Mouse (Mus musculus): ENCODE results near the gene Rwdd2a.

Gene Rwdd2a

DNA sequence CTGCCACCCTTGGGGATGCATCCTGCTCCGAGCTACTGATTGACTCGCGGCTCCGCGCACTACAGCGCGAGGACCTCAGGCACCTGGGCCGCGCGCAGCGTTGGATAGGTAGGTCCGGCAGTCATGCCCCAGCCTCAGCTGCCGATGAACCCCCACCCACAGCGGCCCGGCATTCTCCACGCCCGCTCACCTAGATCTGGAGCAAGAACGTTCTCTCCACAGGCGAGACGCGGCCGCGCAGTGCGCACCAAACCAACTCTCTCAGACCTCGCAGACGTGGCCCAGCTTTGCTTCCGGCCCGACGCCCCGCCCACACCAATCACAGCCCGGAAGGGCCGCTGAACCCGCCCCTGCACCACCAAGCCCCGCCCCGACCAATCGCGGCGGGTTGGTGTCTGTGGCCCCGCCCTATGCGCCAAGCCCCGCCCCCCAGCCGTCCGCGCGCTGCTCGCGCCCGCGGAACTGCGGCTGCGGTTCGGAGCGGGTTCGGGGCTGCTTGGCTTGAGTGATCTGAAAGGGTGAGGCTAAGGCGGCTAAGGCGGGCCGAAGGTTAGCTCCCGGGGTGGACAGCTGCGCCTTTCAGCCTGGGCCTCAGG is at the start of gene Rwdd2a, which contains the start of gene Pgm3:
Rwdd2a (plus strand) TSS at position 452 of the 596 bp plus-strand sequence.
Pgm3 (minus strand) TSS at position 303 of the 596 bp plus-strand sequence.
- peak; percentile 97 for DNase-seq (ENCODE audit: low spot score in 2 of 2)

DNA sequence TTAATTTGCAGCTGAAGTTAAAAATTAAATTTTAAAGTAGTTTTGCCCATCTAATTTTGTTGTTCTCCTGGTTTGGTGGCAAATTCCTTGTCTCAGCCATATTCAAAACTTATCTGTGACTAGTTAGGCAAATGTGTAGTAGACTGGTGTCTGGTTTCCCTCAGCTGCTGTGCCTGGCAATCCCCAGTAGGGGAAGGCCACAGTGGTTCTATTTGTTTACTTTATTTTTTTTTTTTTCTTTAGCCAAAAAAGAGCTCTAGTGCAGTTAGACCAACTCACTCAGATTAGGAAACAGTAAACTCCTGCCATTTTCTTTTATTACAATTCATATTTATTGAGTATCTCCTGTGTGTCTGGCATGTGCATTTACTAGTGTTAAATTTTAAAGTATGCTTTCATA is 49.5 kb upstream of the Rwdd2a start:
- DNase-seq (ENCODE audit: low spot score in 2 of 2) = no peak

- DNase-seq (ENCODE audit: low spot score in 2 of 2) = no peak
Measured at GRCm38 (mm10) chr9:86525600-86525999, 46.2 kb upstream of the Rwdd2a start.

DNA sequence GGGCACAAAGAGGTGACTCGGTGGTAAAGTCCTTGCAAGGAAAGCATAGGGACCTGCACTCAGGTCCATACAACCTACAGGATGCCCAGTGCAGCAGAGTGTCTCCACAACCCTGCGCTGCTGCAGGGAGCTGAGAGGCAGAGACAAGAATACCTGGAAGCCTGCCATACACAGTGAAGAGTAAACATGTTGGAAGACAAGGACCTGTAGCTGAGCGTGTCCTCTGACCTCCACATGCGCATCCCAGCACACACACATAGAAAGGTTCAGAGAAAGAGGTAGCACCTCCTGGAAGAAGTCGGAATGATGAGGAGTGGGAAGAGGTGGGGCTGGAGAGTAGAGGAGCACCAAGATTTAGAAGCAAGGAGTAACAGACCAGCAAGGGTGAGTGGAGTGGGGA is 37.7 kb upstream of the Rwdd2a start:
- DNase-seq (ENCODE audit: low spot score in 2 of 2) = no peak

DNA sequence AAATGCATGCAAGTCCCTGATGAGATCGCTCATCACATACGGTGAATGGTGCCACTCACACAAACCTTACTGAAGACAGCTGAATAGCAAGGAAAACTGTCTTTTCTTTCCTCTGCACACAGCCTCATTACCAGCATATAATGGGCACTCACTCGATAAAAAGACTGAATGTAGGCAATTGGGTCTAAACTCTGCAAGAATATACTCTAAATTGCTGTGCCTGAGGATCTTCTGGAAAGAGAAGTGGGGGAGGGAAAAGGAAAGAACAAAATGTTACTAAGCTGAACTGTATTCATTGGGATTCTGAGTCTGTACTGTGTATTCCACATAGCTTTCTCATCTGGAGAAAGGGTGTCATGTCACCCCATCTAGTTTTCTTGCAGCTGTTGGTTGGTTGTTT is 28.3 kb upstream of the Rwdd2a start:
- DNase-seq (ENCODE audit: low spot score in 2 of 2) = no peak

DNA sequence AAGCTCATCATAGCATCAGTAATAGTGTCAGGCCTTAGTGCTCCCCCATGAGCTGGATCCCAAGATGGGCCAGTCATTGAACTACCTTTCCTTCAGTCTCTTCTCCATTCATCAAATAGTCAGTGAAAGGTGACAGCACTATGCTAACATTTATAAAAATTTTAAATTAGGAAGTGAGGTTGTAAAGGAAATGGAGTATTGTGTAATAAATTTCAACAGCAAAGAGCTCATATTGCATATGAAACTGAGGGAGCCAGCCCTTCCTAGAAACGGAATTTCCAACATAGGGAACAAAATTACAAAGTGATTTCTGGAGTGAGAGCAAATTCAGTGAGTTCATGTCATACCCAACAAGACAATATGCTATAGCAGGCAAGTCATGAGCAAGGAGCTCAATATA is 27.2 kb upstream of the Rwdd2a start:
- DNase-seq (ENCODE audit: low spot score in 2 of 2) = no peak

DNA sequence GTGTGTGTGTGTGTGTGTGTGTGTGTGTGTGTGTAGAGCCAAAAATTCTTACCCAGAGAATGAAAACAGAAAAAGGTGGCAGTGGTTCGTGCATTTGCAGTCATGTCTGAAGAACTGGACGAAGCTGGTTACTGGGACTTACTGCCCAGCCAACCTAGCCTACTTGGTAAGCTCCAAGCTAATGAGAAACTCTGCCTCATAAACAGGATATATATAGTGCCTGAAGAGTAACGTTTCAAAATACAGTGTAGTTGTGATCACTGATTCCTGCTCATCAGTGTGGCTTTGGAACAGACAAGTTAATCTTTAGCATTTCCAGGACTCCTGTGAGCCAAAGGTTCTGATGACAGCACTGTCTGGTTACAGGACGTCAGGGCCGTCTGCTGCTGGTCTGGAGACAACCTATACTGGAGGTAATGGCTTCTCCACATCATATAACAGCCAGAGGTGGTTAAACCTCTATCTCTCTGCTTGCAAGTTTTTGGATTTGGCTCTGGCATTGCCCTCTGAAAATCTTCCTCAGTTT is 22.1 kb upstream of the Rwdd2a start:
- DNase-seq (ENCODE audit: low spot score in 2 of 2) = no peak

DNA sequence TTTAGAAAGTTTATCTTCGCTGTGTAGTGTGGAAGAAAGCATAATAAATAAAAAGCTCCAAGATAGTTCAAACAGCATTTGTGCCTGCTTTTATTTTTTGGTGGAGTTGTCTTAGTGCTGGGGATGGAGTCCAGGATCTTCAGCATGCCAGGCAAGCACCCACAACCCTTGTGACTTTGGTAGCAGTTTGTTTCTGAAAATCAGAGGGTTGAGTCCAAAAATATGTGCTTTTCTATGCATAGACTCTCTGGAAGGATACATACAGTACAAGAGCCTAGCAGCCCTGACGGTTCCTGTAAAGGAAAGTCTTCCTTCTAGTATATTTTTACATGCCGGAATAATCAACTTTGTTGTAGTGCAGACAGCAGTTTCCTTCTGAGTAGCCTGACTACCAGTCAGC is 21.1 kb upstream of the Rwdd2a start:
- no peak for DNase-seq (ENCODE audit: low spot score in 2 of 2)

DNA sequence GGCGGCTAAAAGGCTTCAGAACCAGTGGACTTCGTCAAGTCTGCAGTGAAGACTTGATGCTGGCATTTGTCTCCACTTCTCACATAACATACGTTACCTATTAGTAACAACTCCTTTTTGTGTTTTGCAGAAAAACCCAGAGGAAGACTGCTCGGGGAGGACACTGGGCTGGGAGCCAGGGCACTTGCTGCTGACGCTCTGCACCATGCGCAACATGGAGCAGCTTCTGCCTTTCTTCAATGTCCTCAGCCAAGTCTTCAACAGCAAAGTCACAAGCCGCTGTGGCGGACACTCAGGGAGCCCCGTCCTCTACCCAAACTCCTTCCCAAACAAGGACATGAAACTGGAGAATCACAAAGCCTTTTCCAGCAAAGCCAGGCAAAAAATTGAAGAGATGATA is 17.9 kb upstream of the Rwdd2a start:
- DNase-seq (ENCODE audit: low spot score in 2 of 2) = no peak

DNA sequence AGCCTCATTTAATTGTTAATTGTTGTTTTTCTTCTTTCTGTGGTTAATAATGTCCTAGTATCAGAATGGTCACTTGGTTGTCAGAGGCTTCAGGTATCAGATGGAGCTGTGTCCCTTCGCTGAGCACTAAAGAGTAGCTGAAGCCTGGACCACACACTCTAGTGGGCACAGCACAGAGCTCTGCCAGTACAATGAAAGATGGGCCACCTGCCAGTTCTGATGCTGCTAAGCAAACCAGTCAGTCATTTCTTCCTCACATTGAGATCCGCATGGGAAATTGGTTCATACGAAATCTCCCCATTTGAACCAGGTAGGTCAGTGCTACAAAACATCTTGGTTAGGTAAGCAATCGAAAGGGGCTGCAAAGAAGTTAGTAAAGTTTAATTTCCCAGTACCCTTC is 17.1 kb upstream of the Rwdd2a start:
- DNase-seq (ENCODE audit: low spot score in 2 of 2) = no peak

DNA sequence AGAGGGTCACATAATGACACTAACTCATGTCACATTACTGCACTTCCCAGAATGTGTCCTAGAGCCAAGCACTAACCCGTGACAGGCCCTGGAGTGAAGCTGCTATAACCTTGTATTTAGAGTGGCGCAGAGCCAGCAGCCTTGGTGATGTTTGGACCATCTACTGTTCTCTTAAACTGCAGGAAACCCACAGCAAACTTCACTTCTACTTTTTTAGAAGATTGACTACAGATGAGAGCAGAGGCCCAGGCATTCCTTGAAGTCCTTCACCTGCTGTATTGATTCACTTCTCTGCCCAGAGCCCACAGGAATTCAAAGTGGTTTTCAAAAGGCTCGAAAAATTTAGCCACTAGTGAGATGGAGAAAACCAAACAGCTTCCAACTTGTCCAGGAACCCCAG is 11.2 kb upstream of the Rwdd2a start:
- DNase-seq (ENCODE audit: low spot score in 2 of 2) = no peak

- no peak for DNase-seq (ENCODE audit: low spot score in 2 of 2)
Measured at GRCm38 (mm10) chr9:86569314-86569910, 2.4 kb upstream of the Rwdd2a start.

DNA sequence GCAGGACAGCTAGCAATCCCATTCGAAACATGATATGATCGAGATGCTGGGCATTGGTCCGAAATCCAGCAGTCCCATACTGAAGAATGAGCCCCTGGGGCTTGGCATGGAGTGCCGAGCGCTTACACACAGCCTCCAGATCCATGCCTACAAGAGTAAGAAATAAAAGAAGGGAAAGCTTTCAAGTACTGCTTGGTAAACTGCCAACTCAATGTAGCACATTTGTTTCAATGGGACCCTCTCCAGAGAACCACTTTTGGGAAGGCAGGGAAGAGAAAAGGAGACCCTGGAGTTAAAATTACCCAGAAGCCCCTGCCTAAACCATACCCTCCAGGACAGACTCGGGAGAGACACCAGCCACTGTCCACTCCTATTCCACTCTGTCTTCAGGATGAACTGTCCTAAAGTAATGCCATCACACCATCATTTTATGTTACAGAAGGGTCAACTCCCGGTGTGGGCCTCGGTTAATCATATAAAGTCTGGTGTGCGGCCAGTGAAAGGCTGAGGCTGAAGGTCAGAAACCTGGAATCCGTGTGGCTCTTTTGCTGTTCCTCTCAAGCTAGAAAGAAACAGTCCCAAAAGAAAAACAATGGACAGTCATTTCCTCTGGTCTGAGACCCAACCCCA is 1.4 kb upstream of the Rwdd2a start:
- no peak for DNase-seq (ENCODE audit: low spot score in 2 of 2)

GRCm38 (mm10) chr9:86570946-86571345 is 845 bp upstream of the Rwdd2a start:
- no peak for DNase-seq (ENCODE audit: low spot score in 2 of 2)

DNA sequence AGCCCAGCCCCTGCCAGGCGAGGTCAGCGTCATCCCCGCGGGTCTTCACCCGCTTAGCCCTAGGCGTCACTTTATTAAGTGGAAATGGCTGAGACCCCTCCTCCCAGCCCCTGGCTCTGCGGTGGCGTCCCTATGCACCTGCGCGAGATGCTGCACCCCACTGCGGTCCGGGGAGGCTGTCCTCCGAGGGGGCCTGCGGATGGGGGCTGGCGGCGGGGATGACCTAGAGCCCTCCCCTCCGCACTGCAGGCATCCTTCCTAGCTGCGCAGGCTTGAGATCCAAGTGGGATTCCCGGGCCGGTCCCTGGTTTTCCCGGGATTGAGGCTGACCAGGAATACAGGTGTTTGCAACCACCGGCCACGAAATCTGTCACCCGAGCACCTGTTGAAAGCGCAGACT is 405 bp downstream of the Rwdd2a start:
- DNase-seq (ENCODE audit: low spot score in 2 of 2) = peak in 1 of 2 experiments; percentile 37

- DNase-seq (ENCODE audit: low spot score in 2 of 2) = peak; percentile 61 to 75
Measured at GRCm38 (mm10) chr9:86572636-86573291, 973 bp downstream of the Rwdd2a start.

GRCm38 (mm10) chr9:86573616-86574303 is 2.0 kb downstream of the Rwdd2a start:
- no peak for DNase-seq (ENCODE audit: low spot score in 2 of 2)

DNA sequence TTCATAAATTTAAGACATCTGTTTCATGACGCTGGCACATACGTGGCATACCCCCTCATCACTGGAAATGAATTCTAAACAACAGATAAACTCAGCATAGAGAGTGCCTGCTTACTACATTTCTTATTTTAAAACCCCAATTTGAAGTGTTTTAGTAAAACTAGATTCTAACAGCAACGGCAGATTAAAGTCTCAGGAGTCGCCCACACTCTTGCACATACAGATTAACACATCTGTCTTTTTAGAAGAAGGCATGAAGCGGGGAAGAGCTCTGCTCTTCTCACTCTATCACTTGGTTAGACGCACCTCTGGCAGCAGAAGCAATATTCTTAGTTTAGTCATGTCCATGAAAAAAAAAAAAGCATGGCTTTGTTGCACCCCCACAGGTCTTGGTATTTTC is 3.4 kb downstream of the Rwdd2a start:
- no peak for DNase-seq (ENCODE audit: low spot score in 2 of 2)

DNA sequence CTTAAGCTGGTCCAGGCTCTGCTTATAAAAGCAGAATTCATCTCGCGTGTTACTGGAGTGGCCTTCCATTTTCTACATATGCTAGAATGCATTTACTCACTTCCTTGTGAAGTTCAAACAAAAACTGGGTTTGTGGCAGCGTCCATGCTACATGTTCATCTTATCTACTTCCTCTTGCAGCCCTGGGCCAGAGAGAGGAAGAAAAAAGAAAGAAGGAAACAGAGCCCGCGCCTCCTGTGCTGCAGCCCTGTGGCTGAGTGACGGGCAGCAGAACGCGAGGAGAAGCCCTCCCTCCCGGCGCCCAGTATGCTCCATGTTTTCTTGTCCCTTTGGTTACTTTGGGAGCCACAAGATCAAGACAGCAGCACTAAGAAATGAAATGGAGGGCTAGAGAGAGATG is 7.9 kb downstream of the Rwdd2a start:
- no peak for DNase-seq (ENCODE audit: low spot score in 2 of 2)

- peak; percentile 56 to 59 for DNase-seq (ENCODE audit: low spot score in 2 of 2)
Measured at GRCm38 (mm10) chr9:86583740-86584139, 11.9 kb downstream of the Rwdd2a start.

- DNase-seq (ENCODE audit: low spot score in 2 of 2) = no peak
Measured at GRCm38 (mm10) chr9:86587019-86587795, 15.4 kb downstream of the Rwdd2a start.
